Mouse (Mus musculus) CD4-positive, CD25-positive, alpha-beta regulatory T cell (primary cell): ENCODE measurements around the gene Mup11. TPM values are rescaled to one million over a fixed set of nuclear protein-coding genes. Genes with fewer than 3 reads are reported as not detected.

Experiments
- polyA plus RNA-seq: library from polyadenylated mRNA; unstranded; fragments of 100-300 nt; shearing (Covaris generic); gene quantifications from one replicate; pipeline ENCODE4 v1.2.1, GENCODE M21; 2017

Mup11 gene
- polyA plus RNA-seq, result not detected

GRCm38 (mm10) chr4:60662311-60662710, at the start of gene Mup11:
TSS of gene Mup11 (minus strand) at chr4:60662411.

Other genes with a start within 250 kb of the Mup11 start
- 0.56 TPM for gene Mup9, start 240.5 kb downstream of the Mup11 start, polyA plus RNA-seq
- gene Mup1, start 160.5 kb downstream of the Mup11 start, polyA plus RNA-seq, result not detected
- gene Mup10, start 80.2 kb downstream of the Mup11 start, polyA plus RNA-seq, result not detected
- not detected for gene Mup12, start 78.9 kb upstream of the Mup11 start, polyA plus RNA-seq
- not detected for gene Mup22, start 159.1 kb upstream of the Mup11 start, polyA plus RNA-seq